Mouse (Mus musculus) thymus, postnatal 25 days (tissue): ENCODE data around the gene Klhl15.

Source experiments
- DNase-seq: peaks from one replicate; pipeline ENCODE4 v3.0.0; 2022

The Klhl15 gene

DNA sequence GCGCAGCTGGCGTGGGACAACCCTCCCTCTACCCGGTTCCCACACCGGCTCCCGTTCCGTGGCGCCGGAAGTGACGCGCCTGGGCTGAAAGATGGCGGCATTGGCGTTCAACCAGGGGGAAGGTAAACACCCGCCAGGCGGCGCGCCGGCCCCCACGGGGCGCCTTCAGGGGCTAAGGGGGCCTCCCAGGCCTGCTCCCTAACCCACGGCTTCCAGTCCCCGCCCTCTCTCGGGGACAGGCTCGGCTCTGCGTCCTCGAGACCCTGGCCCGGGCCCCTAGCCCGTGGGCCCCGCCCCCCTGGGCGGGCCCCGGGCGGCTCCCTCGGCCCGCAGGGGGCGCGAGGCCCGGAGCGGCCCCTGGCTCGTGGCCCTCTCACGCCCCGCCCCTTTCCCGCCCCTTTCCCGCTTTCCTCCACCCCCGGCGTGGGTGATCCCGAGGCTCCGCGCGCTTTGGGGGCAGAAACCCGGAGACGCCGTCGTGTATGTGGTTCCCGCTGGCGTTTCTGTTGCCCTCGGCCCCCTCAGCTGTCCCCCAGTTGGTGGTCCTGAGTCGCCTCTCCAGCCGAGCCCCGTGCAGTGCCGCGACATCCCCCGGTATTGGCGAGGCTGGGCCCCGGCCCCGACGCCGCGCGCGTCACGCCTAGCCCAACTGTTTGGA, at the start of gene Klhl15:
Gene Klhl15, plus strand, starts transcription at position 68 of the 658 bp plus-strand sequence.
- peak; percentile 86 for DNase-seq

DNA sequence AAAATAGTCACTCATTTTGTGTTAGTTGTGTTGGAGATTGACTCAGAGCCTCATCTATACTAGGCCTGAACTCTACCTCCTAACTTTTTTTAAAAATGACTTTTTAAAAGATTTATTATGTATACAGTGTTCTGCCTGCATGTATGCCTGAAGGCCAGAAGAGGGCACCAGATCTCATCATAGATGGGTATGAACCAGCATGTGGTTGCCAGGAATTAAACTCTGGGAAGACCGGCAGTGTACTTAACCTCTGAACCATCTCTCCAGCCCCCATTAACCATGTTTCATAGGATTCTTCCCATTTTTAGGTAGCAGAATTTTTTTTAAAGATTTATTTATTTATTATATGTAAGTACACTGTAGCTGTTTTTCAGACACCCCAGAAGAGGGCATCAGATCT, 49.2 kb upstream of the Klhl15 start:
- DNase-seq, result no peak

DNA sequence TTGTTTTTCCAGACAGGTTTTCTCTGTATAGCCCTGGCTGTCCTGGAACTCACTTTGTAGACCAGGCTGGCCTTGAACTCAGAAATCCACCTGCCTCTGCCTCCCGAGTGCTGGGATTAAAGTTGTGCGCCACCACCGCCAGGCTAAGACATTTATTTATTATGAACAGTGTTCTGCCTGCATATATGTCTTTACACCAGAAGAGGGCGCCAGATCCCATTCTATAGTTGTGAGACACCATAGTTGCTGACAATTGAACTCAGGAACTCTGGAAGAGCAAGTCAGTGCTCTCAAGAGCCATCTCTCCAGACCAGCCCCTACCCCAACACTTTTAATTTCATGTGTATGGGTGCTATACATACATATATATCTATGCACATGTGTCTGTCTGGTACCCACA, 40.5 kb upstream of the Klhl15 start:
- peak; percentile 12 for DNase-seq

DNA sequence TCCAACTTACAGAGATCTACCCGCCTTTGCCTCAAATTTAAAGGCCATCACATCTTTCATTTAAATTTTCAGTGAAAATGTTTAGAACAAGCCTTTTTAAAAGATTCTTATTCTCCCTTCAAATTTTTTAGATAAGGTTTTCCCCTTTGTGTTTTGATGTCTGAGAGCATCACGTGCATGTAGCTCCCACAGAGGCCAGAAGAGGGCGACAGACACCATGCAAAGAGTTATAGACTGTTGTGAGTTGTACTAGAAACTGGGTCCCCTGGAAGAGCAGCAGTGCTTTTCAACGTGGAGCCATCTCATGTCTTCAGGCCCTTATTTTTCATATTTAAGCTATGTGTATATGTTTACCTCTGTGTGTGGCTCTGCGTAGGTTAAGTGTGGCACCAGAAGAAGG, 36.6 kb upstream of the Klhl15 start:
- DNase-seq, result peak; percentile 35

DNA sequence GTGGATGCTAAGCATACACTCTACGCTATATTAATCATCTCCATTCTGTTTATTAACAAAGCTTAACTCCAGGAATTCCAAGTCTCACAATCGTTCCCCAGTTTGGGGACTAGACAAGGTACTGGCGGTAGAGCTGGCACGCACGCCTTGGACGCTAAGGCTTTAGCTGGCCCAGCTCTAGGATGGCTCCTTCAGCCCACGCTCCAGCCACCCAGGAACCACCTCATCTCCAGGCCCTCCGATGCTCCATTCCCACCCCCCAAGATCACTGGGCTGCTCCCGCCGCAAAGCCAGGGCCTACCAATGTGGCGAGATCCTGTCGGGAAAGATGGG, 22.2 kb upstream of the Klhl15 start:
- DNase-seq, result no peak

DNA sequence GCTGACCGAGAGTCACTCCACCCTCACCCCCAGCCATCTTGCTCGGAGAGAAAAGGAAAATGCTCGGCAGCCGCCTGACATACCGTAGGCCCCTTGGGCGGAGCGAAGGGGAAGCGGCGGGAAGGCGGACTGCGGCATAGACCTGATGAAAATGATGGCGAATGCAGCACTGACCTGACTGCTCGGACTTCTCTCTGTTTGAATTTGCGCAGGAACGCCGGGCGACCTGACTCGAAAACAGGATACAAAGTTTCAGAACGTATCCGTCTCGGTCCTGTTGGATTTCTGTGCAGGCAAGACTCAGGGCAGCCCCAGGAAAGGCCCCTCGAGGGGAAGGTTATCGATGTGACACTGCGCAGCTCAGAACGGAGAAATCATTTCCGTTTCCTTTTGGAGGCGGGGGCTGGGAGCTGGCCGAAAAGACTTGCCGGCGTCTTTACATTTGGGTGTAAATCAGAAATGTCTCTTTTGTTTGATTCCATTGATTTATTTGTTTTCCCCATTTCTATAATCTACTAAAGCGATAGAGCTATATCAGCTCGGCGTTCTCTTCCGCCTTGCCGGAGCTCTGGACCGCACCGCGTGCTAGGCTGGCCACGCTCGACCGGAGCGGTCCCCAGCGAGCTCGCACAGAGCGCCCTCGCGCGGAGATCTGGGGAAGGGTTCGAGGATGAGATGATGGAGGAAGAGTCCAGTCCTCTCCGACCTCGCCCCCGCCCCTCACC, 21.6 kb upstream of the Klhl15 start, which contains the start of gene Eif2s3x:
Gene Eif2s3x, minus strand, starts transcription at position 266 of the 725 bp plus-strand sequence.
- DNase-seq, result peak; percentile 84

DNA sequence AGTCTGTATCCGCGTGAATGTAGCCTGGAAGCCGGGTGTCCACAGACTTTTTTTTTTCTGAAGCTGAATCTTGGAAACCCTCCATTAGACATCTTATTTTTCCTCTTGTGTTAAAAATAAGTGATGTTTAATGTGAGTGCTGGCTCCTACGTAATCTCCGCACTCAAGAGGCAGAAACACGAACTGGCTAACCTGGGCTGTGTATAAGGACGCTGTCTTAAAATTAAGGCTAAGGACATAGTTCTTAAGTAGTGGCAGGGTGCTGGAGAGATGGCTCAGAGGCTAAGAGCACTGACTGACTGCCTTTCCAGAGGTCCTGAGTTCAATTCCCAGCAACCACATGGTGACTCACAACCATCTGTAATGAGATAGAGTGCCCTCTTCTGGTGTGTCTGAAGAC, 21.0 kb upstream of the Klhl15 start:
- DNase-seq, result no peak

DNA sequence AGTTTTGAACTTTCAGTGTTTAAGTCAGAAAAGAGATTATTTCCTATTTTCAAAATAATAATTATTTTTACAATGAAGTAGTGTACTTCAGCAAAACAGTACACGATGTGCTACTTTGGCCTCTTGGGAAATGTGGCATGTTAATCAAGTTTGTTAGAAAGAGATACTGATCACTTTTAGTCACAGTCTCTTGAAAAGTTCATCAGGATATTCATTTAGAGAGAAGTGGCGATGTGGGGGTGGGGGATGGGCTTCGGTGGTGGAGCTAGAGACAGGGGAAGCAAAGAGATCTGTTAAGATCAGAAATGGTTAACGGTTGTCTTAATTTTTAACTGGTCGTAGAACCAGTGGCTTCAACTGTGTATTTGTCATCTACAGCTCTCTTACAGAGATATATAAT, 967 bp upstream of the Klhl15 start:
- DNase-seq, result peak; percentile 5

DNA sequence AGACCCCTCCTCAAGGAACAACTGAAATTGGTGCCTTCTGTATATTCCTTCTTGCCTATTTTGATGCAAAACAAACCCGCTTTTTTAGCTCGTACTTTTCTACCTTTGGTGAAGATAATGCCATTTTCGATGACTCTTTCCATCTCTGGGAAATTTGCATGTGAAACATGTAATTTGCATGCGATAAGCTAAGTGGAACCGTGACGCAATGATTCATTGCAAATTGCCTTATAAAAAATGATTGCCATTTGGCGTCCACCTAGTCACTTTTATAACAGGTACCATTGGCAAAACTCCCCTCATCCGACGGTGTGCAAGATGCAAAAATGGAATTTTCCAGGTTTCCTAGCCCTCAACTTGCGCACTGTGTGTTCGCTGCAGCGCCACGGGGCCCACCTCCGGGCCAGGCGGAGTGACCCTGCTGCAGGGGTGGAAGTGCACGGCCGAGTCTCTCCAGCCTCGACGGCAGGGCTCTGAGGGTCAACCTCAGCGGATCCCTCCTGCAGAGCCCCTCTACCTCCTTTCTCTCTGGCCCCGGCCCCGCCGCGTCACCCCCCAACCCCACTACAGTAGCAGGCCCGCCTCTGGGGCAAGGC, 365 bp upstream of the Klhl15 start:
- DNase-seq, result no peak

DNA sequence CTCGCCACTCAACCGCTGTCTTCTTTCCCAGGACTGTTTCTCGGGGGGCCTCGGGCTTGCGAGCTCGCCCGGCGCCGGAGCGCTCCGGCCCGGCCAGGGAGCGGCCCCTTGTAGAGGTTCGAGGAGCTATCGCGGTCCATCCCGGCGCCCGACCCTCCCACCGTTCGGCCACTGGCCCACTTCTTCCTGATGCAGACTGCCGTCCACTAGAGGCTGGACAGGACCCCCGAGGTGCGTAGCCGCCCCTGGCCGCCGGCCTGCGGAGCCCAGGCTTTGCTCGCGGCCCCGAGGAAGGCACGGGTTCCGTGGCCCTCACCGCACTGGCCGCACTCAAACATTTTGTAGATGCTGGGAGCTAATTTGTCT, 774 bp downstream of the Klhl15 start:
- peak; percentile 9 for DNase-seq

DNA sequence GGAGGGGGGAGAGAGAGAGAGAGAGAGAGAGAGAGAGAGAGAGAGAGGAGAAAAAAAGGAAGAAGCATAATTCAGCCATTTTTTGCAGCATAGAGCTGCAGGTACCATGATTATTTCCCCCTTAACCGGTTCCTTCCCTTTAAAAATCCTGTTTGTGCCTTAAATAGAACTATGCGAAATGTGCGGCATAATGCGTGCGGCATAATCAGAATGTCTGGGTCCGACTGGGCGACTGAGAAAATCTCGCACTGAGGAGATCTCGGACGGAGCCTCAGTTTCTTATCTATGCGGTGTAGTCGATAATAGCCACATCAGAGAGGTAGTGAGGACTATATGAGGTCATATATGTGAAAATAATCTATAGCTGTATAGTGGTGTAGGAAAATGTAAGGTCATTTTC, 1.2 kb downstream of the Klhl15 start:
- DNase-seq, result peak; percentile 2

DNA sequence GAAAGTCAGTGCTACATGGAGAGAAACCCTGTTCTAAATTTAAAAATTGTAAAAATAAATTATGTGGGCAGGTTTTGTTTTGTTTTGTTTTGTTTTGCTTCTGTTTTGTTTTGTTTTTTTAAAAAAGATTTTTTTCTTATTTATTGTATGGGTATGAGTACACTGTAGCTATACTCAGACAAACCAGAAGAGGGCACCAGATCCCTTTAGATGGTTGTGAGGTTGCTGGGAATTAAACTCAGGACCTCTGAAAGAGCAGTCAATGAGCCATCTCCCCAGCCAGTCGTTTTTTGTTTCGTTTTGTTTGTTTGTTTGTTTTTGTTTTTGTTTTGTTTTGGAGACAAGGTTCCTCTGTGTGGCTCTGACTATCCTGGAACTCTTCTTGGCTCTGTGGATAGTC, 54.5 kb downstream of the Klhl15 start:
- peak; percentile 28 for DNase-seq

DNA sequence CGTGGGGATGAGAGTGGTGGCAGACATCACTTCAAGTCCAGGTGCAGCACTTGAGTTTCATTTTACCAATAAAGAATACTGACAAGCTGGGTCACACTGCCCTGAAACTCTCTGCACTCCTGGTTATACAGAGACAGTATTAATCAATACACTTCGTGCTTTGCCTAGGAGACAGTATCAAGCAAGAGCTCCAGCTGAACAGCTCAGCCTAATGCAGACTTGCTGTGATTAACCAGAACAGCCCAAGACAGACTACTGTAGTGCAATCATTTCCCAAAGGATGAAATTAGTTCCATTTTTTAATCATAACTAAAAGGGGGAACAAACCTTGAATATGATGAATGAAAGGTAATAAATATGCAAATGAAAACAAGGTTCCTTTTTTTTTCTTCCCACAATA, 68.5 kb downstream of the Klhl15 start:
- DNase-seq, result no peak

DNA sequence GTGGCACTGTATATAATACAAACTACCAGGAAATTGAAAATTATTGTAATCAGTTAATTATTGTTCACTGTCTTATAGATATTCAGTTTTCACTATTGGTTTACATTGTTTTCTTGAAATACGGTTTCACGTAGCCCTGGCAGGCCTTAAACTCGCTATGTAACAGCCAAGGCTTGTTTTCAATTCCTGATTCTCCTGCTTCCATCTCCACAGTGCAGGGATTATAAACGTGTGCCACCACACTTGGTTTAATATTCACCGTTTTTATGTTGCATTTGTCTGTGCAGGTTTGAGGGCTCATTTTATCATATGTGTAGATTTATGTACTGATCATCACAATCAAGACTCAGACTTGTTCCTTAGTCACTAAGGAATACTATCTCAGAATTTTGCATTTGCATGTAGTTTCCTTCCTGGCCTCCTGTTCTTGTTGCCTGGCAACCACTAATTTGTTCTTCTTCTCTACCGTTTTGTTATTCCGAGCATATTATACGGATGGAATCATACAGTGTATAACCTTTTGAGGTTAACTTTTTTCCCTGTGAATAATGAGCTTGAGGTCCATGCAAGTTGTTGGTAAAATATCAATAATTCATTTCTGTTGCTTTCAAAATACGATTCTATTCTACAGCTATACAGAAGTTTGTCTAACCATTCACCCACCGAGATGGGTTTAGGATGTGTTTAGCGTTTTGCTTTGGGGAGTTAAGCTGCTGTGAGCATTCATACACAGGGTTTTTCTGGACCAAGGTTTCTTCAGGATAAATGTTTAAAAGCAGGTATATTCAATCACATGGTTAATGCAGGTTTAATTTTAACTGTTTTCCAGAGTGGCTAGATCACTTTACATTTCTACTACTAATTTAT, 86.9 kb downstream of the Klhl15 start:
- DNase-seq, result no peak
